Mouse (Mus musculus): Measurements from ENCODE around the gene Dph3.

- TF ChIP-seq CTCF (IDR thresholded peaks at IDR 0.05; ENCODE audit: low read depth, low read length) (no peak), POLR2A (IDR thresholded peaks at IDR 0.05; ENCODE audit: borderline replicate concordance, low read depth, low read length) (no peak)
Observed at GRCm38 (mm10) chr14:32091124-32091523, 5.6 kb upstream of the Dph3 start.

Data from bone marrow macrophage, adult 2 months (primary cell).